Mouse (Mus musculus): ENCODE measurements at regions not wholly inside any gene's neighbourhood (a gene's known extent, or its start where the extent isn't known, plus 50 kb on each side); places are given as distances from the start of the nearest gene placed in this dataset.

DNA sequence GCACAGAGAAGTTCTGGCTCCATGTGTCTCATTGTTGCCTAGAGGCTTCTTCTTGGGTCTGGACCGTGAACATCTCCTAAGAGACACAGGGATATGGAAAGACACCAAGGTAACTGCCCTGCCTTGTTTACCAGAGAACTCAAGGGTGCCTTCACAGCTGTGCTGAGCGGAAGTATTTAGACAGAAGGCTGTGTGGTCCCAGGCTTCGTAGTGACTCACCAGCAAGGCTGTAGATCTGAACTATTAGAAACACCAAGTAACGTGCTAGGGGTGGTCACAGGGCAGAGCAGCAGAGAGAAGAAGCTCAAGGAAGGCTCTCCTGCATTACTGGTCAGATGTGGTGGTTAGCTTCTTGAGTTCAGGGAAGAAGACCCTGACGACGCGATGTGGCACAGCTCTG, 51.6 kb upstream of the Lpp start:
- DNase-seq (ENCODE audit: low spot score in 2 of 2) = no peak

GRCm38 (mm10) chr16:24340646-24341045, 52.7 kb upstream of the Lpp start:
- no peak for DNase-seq (ENCODE audit: low spot score in 2 of 2)

DNA sequence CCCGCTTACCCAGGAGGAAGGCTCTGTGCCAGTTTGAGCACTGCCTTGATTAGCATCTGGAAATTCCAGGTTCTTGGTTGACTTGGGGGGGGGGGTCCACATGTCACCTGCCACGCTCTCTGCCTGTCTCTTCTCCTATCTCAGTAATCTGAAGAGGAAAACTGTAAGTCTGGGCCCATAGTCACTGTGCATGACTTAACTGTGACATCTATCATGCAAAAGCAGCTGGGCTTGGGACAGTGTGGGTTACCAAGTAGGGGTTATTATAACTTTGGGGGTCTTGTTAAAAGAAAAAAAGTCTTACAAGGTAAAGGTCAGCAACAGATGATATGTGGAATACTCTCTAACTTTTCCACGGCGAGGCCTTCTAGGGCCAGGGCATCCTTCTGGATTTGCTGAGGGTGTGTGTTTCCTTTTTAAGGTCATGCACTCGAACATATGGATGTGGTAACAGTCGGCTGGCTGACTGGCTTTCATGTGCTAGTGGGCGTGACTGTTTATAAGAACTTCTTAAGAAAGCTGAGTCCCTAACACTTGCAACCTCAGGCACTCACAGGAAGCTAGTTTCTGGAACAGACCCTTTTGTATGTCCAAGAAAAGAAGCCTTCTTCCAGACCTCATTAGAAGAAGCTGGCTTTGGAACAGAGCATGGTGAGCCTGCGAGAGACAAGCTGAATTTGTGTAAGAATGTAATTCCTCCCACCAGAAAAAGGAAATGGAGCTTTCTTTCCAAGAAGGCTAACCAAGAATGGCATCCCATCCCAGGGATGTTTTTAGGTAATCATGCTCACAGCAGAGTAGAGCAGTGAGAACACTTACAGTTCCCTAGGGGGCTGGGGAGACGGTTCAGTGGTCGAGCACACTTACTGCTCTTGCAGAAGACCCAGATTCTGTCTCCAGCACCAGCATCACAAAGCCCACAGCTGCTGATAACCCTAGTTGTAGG, 53.7 kb upstream of the Lpp start:
- DNase-seq (ENCODE audit: low spot score in 2 of 2) = no peak

GRCm38 (mm10) chr16:24338404-24338803, 54.9 kb upstream of the Lpp start:
- DNase-seq (ENCODE audit: low spot score in 2 of 2) = no peak

- no peak for DNase-seq (ENCODE audit: low spot score in 2 of 2)
These were observed 58.9 kb upstream of the Lpp start for GRCm38 (mm10) chr16:24334389-24334788.

DNA sequence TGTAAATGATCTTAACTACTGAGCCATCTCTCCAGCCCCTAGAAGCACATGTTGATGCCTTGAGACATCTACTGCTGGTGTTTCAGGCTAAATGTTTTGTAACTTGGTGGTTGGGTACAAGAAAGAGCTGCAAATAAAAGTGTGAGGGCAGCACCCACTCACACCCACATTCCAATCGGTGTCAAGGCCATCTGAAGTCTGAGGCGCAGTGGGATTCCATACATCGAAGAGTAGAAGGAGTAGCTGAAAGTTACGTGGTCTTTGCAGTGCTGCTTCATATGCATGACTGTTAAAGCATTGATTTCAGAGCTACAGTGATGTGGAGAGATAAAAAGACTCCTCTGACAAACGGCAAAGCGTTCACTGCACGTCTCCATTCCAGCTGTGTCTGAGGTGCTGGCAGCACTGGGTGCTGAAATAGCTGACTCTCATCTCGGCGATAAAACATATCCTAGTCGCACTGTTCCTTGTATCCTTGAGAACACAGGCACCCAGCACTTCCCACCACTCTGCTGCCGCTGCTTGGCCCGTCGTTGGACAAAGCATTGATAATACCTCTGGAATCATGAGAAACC, 61.8 kb upstream of the Lpp start:
- DNase-seq (ENCODE audit: low spot score in 2 of 2) = no peak

DNA sequence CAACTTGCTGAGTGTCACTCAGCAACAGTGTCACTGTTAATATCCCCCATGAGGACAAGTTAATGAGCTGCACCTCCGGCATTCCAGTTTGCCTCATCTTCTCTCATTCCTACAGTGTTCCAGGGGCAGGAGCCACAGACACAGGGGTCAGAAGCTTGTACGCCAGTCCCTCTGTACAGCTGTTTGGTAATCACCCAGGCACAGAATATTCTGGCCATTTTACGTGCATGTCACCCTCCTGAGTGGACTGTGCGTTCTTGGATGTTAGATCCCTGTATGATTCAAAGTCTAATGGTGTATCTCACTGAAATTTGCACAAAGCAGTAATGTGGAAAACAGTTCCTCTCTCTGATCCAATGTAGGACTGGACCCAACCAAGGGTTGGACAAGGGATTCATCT, 66.7 kb upstream of the Lpp start:
- no peak for DNase-seq (ENCODE audit: low spot score in 2 of 2)

- peak; percentile 22 to 55 for DNase-seq (ENCODE audit: low spot score in 2 of 2)
These were observed 67.3 kb upstream of the Lpp start for GRCm38 (mm10) chr16:24326046-24326445.

DNA sequence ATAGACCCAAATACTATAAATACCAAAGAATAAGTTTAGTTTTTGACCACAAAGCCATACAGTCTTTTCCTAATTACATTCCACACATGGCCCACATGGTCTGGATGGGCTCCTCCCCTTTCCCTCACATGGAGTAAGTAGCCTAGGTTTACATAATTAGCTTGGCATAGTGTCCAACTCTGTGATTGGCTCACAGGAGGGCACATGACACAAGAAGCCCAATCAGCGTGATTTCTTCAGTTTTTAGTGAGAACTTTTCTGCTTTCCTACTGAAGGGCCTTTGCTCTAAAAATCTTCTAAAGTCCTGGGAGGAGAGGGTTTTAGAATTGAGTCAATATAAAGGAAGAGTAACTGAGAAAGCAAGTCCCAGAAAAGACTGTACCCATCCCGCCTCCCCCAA, 68.4 kb upstream of the Lpp start:
- no peak for DNase-seq (ENCODE audit: low spot score in 2 of 2)

GRCm38 (mm10) chr16:24318723-24319437, 74.4 kb upstream of the Lpp start:
- DNase-seq (ENCODE audit: low spot score in 2 of 2) = no peak

DNA sequence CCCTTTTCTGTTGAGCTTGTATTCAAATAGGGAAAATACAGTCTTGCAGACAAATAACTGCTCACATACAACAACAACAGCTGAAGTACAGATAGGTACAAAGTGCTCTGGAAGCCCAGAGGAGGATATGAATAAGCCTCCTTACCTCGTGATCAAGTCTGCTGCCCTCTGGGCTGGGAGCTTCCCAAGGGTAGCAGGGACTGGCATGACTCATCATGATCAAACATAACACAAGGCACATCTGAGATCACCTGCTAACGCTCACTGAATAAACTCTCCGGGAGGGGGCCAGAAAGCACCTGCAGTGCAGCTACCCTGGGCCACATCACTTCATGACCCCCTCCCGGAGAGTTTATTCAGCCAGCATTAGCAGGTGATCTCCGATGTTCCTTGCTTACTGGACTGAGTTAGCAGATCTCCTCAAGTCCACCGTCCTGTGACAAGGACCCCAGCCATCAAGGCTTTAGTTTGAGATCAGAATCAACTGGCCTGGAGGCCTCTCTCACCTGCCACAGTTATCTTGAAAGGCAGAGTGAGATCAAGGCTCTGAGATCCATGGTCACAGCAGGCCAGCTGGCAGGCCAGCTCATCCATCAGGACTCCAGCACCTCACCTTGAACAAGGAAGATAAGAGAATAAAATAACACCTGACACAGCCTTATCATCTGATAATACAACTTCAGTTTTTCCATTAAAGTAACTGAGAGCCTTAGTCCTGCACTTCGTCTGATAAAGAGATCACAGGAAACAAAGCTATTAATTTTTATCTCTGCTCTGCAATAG, 79.6 kb upstream of the Lpp start:
- no peak for DNase-seq (ENCODE audit: low spot score in 2 of 2)

DNA sequence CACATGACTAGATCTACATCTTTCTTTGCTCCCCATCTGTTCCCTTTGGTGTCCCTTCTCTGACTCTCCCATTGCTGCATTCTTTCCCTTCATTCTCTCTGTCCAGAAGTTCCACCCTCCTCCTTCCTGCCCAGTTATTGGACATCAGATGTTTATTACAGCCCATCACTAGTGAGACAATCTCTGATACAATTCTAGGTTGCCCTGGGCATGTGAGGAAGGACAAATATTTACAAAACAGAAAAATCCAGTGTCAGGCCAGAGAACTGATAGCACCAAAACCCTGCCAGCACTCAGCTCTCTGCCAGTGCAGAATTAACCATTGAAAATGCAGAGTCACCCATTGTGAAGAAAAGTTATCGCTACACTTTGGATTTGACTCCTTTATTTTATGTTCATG, 87.9 kb upstream of the Lpp start:
- DNase-seq (ENCODE audit: low spot score in 2 of 2) = no peak

- no peak for DNase-seq (ENCODE audit: low spot score in 2 of 2)
These were observed 96.5 kb upstream of the Lpp start for GRCm38 (mm10) chr16:24296790-24297189.

GRCm38 (mm10) chr16:24295626-24296440, 97.5 kb upstream of the Lpp start:
- DNase-seq (ENCODE audit: low spot score in 2 of 2) = no peak

DNA sequence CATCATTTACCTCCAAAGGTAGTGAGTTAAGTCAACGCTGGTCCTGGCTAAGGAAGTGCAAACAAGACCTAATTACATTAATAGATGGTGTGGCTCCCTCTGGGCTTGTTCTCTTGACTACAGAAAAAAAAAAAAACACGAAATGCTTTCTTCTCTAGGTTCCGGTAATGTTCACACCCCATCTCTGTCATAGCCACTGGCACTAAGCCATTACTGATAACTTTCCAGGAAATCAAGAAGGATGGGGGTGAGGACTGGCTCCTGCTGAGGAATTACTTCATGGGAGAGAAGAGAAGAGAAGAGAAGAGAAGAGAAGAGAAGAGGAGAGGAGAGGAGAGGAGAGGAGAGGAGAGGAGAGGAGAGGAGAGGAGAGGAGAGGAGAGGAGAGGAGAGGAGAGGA, 109.1 kb upstream of the Lpp start:
- no peak for DNase-seq (ENCODE audit: low spot score in 2 of 2)

- peak; percentile 78 to 85 for DNase-seq (ENCODE audit: low spot score in 2 of 2)
These were observed 111.1 kb upstream of the Lpp start for GRCm38 (mm10) chr16:24282194-24282683.

- no peak for DNase-seq (ENCODE audit: low spot score in 2 of 2)
These were observed 111.7 kb upstream of the Lpp start for GRCm38 (mm10) chr16:24281561-24281960.

GRCm38 (mm10) chr16:24277857-24278256, 115.5 kb upstream of the Lpp start:
- DNase-seq (ENCODE audit: low spot score in 2 of 2) = no peak

GRCm38 (mm10) chr16:24262701-24263100, 130.6 kb upstream of the Lpp start:
- no peak for DNase-seq (ENCODE audit: low spot score in 2 of 2)

- no peak for DNase-seq (ENCODE audit: low spot score in 2 of 2)
These were observed 133.5 kb upstream of the Lpp start for GRCm38 (mm10) chr16:24259711-24260230.
